Mouse (Mus musculus) heart, postnatal 0 days (tissue): ENCODE measurements at regions not wholly inside any gene's neighbourhood (a gene's known extent, or its start where the extent isn't known, plus 50 kb on each side); places are given as distances from the start of the nearest gene placed in this dataset.

Experiments used
- CTCF ChIP-seq: IDR thresholded peaks from 2 replicates; pipeline ENCODE4 v1.5.1; 2016; ENCODE audit warnings: antibody characterized with exemption, control low read depth, low read depth
- EP300 ChIP-seq: IDR thresholded peaks from 2 replicates; pipeline ENCODE4 v1.6.1; 2016; ENCODE audit warnings: antibody characterized with exemption, low read depth

DNA sequence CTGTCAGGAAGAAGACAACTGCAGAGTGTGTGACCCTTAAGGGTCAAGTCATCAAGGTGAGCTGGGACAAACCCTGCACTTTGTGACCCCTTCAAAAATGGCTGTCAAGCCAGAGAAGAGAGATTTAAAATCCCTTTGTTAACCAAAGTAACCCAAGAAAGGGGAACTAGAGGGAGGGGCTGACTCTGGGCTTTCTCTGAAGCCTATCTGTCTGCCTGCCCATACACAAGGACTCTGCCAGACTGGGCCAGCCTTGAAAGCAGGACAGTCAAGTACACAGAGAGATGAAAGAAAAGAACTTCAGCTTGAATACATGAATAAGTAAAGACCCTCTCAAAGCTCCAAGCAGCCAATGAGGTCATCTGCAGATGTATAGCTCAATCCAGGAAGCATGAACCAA is 595.3 kb downstream of the Pdcd6ip start:
- TF ChIP-seq EP300 (no peak), CTCF (no peak)
